Mouse (Mus musculus) forebrain, embryonic 16.5 days (tissue): ENCODE results near the gene Acvr1b. TPM values are rescaled to one million over a fixed set of nuclear protein-coding genes. Genes with fewer than 3 reads are reported as not detected.

Experiments
- ATAC-seq: fragments of 200-750 bp; cut with Nextera tagmentation; 2 replicates; pipeline ENCODE4 v1.8.0; 2017; ENCODE audit warnings: mild to moderate bottlenecking, moderate library complexity
- H3K27ac ChIP-seq: fragments of 300-500 bp; sonication (generic); 2 replicates; pipeline ENCODE4 v1.5.1; 2014; ENCODE audit warnings: low read length, control low read depth
- H3K27me3 ChIP-seq: fragments of 300-500 bp; sonication (generic); replicated peaks from 2 replicates; pipeline ENCODE4 v1.6.1; 2014; ENCODE audit warnings: low read length; ENCODE audit not compliant: control insufficient read depth, insufficient read depth
- H3K36me3 ChIP-seq: fragments of 300-500 bp; sonication (generic); 2 replicates; pipeline ENCODE4 v1.6.1; 2014; ENCODE audit not compliant: control insufficient read depth, insufficient read depth
- H3K4me1 ChIP-seq: fragments of 300-500 bp; sonication (generic); replicated peaks from 2 replicates; pipeline ENCODE4 v1.6.1; 2014; ENCODE audit warnings: low read length; ENCODE audit not compliant: control insufficient read depth, insufficient read depth
- H3K4me2 ChIP-seq: fragments of 300-500 bp; sonication (generic); 2 replicates; pipeline ENCODE4 v1.6.1; 2014; ENCODE audit warnings: mild to moderate bottlenecking, low read length, control low read depth
- H3K4me3 ChIP-seq: fragments of 300-500 bp; sonication (generic); replicated peaks from 2 replicates; pipeline ENCODE4 v1.5.1; 2014; ENCODE audit warnings: mild to moderate bottlenecking, low read length, control low read depth
- H3K9ac ChIP-seq: fragments of 300-500 bp; sonication (generic); replicated peaks from 2 replicates; pipeline ENCODE4 v1.6.1; 2014; ENCODE audit warnings: low read depth, low read length, control low read depth
- H3K9me3 ChIP-seq: fragments of 300-500 bp; sonication (generic); 2 replicates; pipeline ENCODE4 v1.6.1; 2016; ENCODE audit warnings: low read length; ENCODE audit not compliant: control insufficient read depth
- whole genome bisulfite sequencing: fragments of 180-500 bp; shearing (Covaris S2); extraction: QIAGEN DNeasy Blood & Tissue Kit; methylation state at CpG from one replicate; pipeline ENCODE4 v1.1.7; 2014; 5-methylcytosine and 5-hydroxymethylcytosine counted together
- polyA plus RNA-seq: library from polyadenylated mRNA; unstranded; fragments of >200 nt; fragmentation: Nextera tagmentation; extraction: Ambion mirVana; gene quantifications from 2 replicates; pipeline ENCODE4 v1.2.1, GENCODE M21; 2015

The Acvr1b gene
- polyA plus RNA-seq, 1 experiment from 2014 or later = 27.4 TPM

DNA sequence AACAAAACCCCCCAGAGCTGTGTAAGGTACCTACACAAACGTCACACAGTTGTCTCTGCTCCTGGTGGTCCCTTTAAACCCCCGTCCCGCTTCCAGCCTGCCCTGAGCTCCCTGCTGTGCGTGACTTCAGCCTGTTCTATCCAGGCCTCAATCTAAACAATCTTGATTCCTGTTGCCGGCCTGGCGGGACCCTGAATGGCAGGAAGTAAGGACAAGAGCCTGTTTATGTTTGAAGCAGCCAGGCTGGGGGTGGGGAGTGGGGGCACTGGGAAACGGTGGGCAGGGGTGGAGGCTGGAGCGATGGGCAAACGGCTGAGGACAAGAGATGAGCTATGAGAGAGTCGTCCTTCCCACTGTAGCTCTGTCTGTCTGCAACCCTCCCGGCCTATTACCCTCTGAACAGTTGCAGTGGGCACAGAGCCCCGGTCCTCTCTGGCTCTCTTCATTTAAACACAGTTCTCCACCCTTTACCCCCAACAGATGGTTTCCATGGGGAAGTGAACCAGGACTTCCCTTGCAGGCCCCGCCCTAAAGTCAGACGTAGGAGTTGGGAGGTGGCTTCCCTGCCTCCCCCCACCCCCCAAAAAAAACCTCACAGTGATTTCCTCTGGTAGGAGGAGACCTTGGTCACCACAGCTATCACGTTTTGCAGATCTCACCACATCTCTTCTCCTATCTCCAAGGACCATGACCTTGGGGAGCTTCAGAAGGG lies 39.7 kb upstream of the Acvr1b start:
- Histone ChIP-seq H3K27ac (no peak overlapping the region), H3K27me3 (peaks cover 15% of the 10 kb centered on the region), H3K9ac (no peak overlapping the region), H3K9me3 (no peaks in the 10 kb centered on the region), H3K4me3 (no peak overlapping the region), H3K4me1 (no peaks in the 10 kb centered on the region), H3K4me2 (no peak overlapping the region), H3K36me3 (no peaks in the 10 kb centered on the region)
- 28% methylated on average over 15 of the region's 15 CpGs for WGBS
- no peak for ATAC-seq

- no peak overlapping the region for H3K27ac ChIP-seq
- H3K27me3 ChIP-seq = peaks cover 4% of the 10 kb centered on the region; the same call in 1 of the 2 replicates
- no peaks in the 10 kb centered on the region for H3K9me3 ChIP-seq
- no peaks in the 10 kb centered on the region for H3K36me3 ChIP-seq
- no peak for ATAC-seq
- H3K4me3 ChIP-seq = no peak overlapping the region
- WGBS = 76% methylated on average over 8 of the region's 8 CpGs
- peaks cover 9% of the 10 kb centered on the region for H3K4me1 ChIP-seq
- H3K9ac ChIP-seq = no peak overlapping the region
- H3K4me2 ChIP-seq = no peak overlapping the region
Measured at GRCm38 (mm10) chr15:101135405-101135804, 38.5 kb upstream of the Acvr1b start.

- Histone ChIP-seq H3K36me3 (no peaks in the 10 kb centered on the region), H3K9me3 (no peaks in the 10 kb centered on the region), H3K27me3 (no peaks in the 10 kb centered on the region), H3K9ac (no peak overlapping the region), H3K4me3 (no peak overlapping the region), H3K4me2 (no peak overlapping the region), H3K27ac (no peak overlapping the region), H3K4me1 (peaks cover 15% of the 10 kb centered on the region)
- 77% methylated on average over 11 of the region's 11 CpGs for WGBS
- no peak for ATAC-seq
Measured at GRCm38 (mm10) chr15:101137455-101137854, 36.4 kb upstream of the Acvr1b start.

DNA sequence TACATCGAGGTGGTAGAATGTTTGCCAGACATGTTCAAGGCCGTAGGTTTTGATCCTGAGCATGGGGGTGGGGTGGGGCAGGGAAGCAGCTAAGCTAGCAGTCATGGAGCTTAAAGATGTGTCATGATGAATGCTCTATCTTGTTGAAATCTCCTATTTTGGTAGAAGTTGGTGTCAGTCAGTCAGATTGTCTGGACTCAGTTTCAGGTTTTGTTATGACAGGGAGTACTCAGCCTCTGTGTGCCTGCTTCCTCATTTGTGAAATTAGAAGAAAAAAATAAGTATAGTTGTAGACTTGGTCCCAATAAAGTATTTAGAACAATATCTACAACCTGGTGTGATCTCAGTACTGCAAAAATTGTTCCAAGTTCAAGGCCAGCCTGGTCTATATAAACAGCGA lies 35.2 kb upstream of the Acvr1b start:
- Histone ChIP-seq H3K36me3 (no peaks in the 10 kb centered on the region), H3K9ac (no peak overlapping the region), H3K4me1 (peaks cover 20% of the 10 kb centered on the region), H3K9me3 (no peaks in the 10 kb centered on the region), H3K4me2 (no peak overlapping the region), H3K4me3 (no peak overlapping the region), H3K27ac (no peak overlapping the region), H3K27me3 (no peaks in the 10 kb centered on the region)
- 88% methylated on average over 3 of the region's 3 CpGs for WGBS
- no peak for ATAC-seq

- 8% methylated on average over 12 of the region's 12 CpGs for WGBS
- Histone ChIP-seq H3K27ac (no peak overlapping the region), H3K4me1 (peaks cover 20% of the 10 kb centered on the region), H3K36me3 (no peaks in the 10 kb centered on the region), H3K9ac (no peak overlapping the region), H3K4me3 (no peak overlapping the region), H3K9me3 (no peaks in the 10 kb centered on the region), H3K27me3 (no peaks in the 10 kb centered on the region), H3K4me2 (no peak overlapping the region)
- ATAC-seq = peak; percentile 57; the same call in 1 of the 2 replicates
Measured at GRCm38 (mm10) chr15:101139885-101140284, 34.0 kb upstream of the Acvr1b start.

GRCm38 (mm10) chr15:101140587-101140986 lies 33.3 kb upstream of the Acvr1b start:
- no peaks in the 10 kb centered on the region for H3K36me3 ChIP-seq
- no peaks in the 10 kb centered on the region for H3K9me3 ChIP-seq
- no peak overlapping the region for H3K4me3 ChIP-seq
- WGBS = 58% methylated on average over 6 of the region's 6 CpGs
- H3K27me3 ChIP-seq = no peaks in the 10 kb centered on the region
- no peak overlapping the region for H3K9ac ChIP-seq
- H3K4me1 ChIP-seq = peaks cover 25% of the 10 kb centered on the region
- H3K27ac ChIP-seq = no peak overlapping the region
- no peak for ATAC-seq
- no peak overlapping the region for H3K4me2 ChIP-seq

DNA sequence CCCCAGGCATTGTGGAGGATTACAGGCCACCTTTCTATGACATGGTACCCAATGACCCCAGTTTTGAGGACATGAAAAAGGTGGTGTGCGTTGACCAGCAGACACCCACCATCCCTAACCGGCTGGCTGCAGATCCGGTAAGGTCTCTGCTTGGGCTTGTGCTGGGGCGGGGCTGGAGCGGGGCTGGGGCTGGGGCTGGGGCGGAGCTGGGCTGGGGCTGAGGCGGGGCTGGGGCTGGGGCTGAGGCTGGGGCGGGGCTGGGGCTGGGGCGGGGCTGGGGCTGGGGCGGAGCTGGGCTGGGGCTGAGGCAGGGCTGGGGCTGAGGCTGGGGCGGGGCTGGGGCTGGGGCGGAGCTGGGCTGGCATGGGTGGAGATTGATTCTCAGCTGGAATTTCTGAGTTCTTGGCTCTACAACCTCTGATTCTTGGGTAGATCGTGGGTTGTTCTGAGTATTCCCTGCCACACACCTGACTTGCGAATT lies 32.8 kb upstream of the Acvr1b start:
- ATAC-seq = peak; percentile 51
- Histone ChIP-seq H3K27me3 (no peaks in the 10 kb centered on the region), H3K36me3 (no peaks in the 10 kb centered on the region), H3K4me1 (peaks cover 28% of the 10 kb centered on the region), H3K27ac (no peak overlapping the region), H3K4me3 (no peak overlapping the region), H3K4me2 (no peak overlapping the region), H3K9ac (no peak overlapping the region), H3K9me3 (no peaks in the 10 kb centered on the region)
- WGBS = 4% methylated on average over 9 of the region's 14 CpGs

GRCm38 (mm10) chr15:101142672-101143071 lies 31.2 kb upstream of the Acvr1b start:
- Histone ChIP-seq H3K4me2 (no peak overlapping the region), H3K9me3 (no peaks in the 10 kb centered on the region), H3K27me3 (no peaks in the 10 kb centered on the region), H3K4me3 (no peak overlapping the region), H3K27ac (no peak overlapping the region), H3K4me1 (peaks cover 28% of the 10 kb centered on the region), H3K9ac (no peak overlapping the region), H3K36me3 (no peaks in the 10 kb centered on the region)
- WGBS = 74% methylated on average over 8 of the region's 8 CpGs
- ATAC-seq = no peak

DNA sequence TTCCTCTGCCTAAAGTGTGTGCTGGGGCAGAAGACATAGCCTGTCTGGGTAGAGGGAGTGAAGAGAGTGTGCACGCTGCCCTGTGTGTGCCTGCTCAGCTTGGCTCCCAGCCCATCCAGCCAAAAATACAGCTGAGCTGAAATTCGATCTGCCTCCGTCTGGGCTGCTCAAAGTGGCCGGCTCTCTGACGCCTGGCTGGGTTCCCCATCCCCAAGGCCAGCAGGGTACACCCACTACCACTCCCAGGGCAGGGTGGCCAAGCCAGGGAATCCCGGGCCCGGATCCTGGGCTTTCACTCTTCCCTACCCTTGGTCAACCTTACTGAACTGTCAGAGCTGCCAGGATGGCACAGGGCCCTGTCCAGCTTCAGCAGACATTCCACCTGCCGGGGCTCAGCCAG lies 30.4 kb upstream of the Acvr1b start:
- WGBS = 19% methylated on average over 8 of the region's 8 CpGs
- Histone ChIP-seq H3K27ac (no peak overlapping the region), H3K36me3 (no peaks in the 10 kb centered on the region), H3K9me3 (no peaks in the 10 kb centered on the region), H3K4me1 (peaks cover 28% of the 10 kb centered on the region), H3K9ac (no peak overlapping the region), H3K27me3 (no peaks in the 10 kb centered on the region), H3K4me3 (no peak overlapping the region), H3K4me2 (no peak overlapping the region)
- ATAC-seq = no peak
